Mouse (Mus musculus): ENCODE measurements around the gene Ampd2. TPM values are rescaled to one million over a fixed set of nuclear protein-coding genes. Genes with fewer than 3 reads are reported as not detected.
A peak's percentile ranks its signal among the peaks of the same experiment; 100 is the strongest.

Gene Ampd2
- total and polyA plus RNA-seq, 3 experiments, result 54.9 to 201 TPM; not detected in 1

DNA sequence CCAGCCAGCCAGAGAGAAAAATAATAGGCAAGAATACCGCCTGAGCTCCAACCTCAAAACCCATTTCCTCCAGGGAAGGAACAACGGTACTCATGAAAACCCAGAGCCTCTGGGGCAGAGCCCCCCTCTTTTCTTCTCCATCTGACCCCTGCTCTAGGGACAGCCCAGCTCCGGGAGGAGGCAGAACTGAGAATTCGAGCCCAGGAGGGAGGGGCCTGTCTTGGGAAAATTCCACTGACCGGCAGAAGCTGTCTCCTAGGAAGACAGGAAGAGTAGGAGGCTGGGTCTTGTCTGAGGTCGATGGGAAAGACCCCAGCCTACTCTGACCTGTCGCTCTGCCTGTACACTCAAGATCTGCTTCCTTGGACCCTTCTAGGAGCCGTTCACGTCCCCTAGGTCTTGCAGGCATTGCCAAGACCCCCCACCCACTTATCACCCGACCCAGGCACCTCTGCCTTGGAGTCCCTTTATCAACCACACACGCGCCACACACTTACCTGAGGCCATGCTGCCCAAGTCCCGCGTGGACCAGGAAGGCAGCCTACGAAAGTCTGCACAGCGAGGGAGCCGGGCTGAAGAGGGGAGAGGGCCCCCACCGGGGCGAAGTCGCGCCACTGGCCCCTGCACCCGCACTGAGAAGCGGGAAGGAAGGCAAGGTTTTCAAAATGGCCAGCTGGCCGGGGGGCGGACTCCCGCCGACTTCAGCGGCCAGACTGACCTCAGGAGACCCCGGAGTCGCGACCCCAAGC is 556 bp downstream of the Ampd2 start (continued):
- TF ChIP-seq ZMIZ1 (IDR thresholded peaks at IDR 0.05; ENCODE audit: low read depth, low read length), result peak; percentile 56
- no peak for TF ChIP-seq ZKSCAN1 (IDR thresholded peaks at IDR 0.05; ENCODE audit: low read depth, low read length)
- TF ChIP-seq GABPA (IDR thresholded peaks at IDR 0.05; ENCODE audit: low read depth, low read length), result no peak

DNA sequence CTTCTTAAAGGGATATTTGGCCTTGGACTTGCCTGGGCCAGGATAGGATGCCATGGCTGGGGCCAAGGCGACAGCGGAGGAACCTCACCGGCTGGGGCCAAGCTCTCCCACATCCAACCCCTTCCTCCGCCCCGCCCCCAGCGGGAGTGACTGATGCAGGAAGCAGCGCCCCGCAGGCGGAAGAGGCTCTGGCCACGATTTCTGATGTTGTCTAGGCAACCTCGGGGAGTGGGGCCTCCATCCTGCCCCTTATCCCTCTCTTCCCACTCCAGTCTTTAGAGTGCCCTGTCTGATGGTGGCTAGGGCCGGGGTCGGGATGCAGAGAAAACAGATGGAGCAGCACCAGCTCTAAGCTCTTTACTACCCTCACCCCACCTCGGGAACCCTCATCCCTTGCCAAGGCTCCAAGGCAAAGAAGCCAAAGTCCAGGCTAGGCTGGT is 1.1 kb downstream of the Ampd2 start:
- DNase-seq (ENCODE audit: low read depth, low spot score), result peak; percentile 93
- Histone ChIP-seq H3K4me1 (ENCODE audit: control insufficient read depth in 1 of 2, insufficient read depth in 2 of 2, low read length in 2 of 2) (peaks cover 12 to 34% of the 10 kb centered on the region in 2 experiments), H3K36me3 (ENCODE audit: control insufficient read depth in 1 of 2, insufficient read depth in 2 of 2, low read length in 2 of 2) (peaks cover 0 to 34% of the 10 kb centered on the region in 2 experiments; a peak in 2 of 4 replicates)
- TF ChIP-seq ZMIZ1 (IDR thresholded peaks at IDR 0.05; ENCODE audit: low read depth, low read length) (no peak), KAT2A (conservative IDR thresholded peaks at IDR 0.05; ENCODE audit: low read depth, low read length) (no peak), NELFE (IDR thresholded peaks at IDR 0.05; ENCODE audit: low read depth, low read length) (no peak; the same call in 1 of the 2 replicates), ZC3H11A (IDR thresholded peaks at IDR 0.05; ENCODE audit: low read depth, low read length) (no peak), MAZ (IDR thresholded peaks at IDR 0.05; ENCODE audit: low read depth, low read length) (peak; percentile 26; the same call in 1 of the 2 replicates), ETS1 (IDR thresholded peaks at IDR 0.05; ENCODE audit: low read depth, low read length) (no peak), MAX (IDR thresholded peaks at IDR 0.05; ENCODE audit: low read length) (no peak), MYC (IDR thresholded peaks at IDR 0.05; ENCODE audit: low read depth, low read length) (0 out of 2 replicates have a peak, but pooled peaks have one; percentile 19), CTCF (IDR thresholded peaks at IDR 0.05 in 2 of 3, conservative IDR thresholded peaks at IDR 0.05 in 1 of 3; ENCODE audit: control insufficient read depth in 1 of 3, insufficient read depth in 1 of 3, low read depth in 2 of 3, low read length in 3 of 3, poor library complexity in 1 of 3, severe bottlenecking in 1 of 3) (no peak), ZNF384 (IDR thresholded peaks at IDR 0.05; ENCODE audit: low read depth, low read length) (no peak), MYB (IDR thresholded peaks at IDR 0.05; ENCODE audit: low read depth, low read length) (no peak), TBP (IDR thresholded peaks at IDR 0.05; ENCODE audit: low read depth, low read length) (no peak), MXI1 (IDR thresholded peaks at IDR 0.05; ENCODE audit: low read depth, low read length) (peak; percentile 60; the same call in 1 of the 2 replicates), JUND (IDR thresholded peaks at IDR 0.05; ENCODE audit: low read depth, low read length) (no peak), TAL1 (IDR thresholded peaks at IDR 0.05; ENCODE audit: low read length) (no peak), CHD1 (IDR thresholded peaks at IDR 0.05; ENCODE audit: low read depth, low read length) (no peak), GABPA (IDR thresholded peaks at IDR 0.05; ENCODE audit: low read depth, low read length) (no peak), USF2 (IDR thresholded peaks at IDR 0.05; ENCODE audit: borderline replicate concordance in 1 of 2, insufficient read depth in 1 of 2, low read depth in 1 of 2, low read length in 2 of 2) (no peak), MEF2A (IDR thresholded peaks at IDR 0.05; ENCODE audit: extremely low read depth, insufficient replicate concordance, low read depth, low read length, poor library complexity, severe bottlenecking) (no peak), SMC3 (IDR thresholded peaks at IDR 0.05; ENCODE audit: low read depth, low read length) (no peak), ELF1 (IDR thresholded peaks at IDR 0.05; ENCODE audit: low read depth, low read length) (peak; percentile 94), USF1 (IDR thresholded peaks at IDR 0.05; ENCODE audit: low read depth, low read length) (no peak), RCOR1 (IDR thresholded peaks at IDR 0.05; ENCODE audit: low read depth, low read length) (no peak; the same call in 1 of the 2 replicates), CHD2 (IDR thresholded peaks at IDR 0.05; ENCODE audit: low read length) (no peak), GATA1 (IDR thresholded peaks at IDR 0.05; ENCODE audit: low read depth, low read length) (no peak), POLR2A (IDR thresholded peaks at IDR 0.05; ENCODE audit: control insufficient read depth in 1 of 2, insufficient read depth in 1 of 2, low read depth in 1 of 2, low read length in 2 of 2, poor library complexity in 1 of 2) (peak in 1 of 2 experiments; percentile 45; a peak in 1 of 4 replicates), EP300 (IDR thresholded peaks at IDR 0.05; ENCODE audit: low read depth in 1 of 2, low read length in 2 of 2) (no peak), HCFC1 (IDR thresholded peaks at IDR 0.05; ENCODE audit: low read depth, low read length) (peak; percentile 61; the same call in 1 of the 2 replicates), MAFK (IDR thresholded peaks at IDR 0.05; ENCODE audit: borderline replicate concordance, low read depth, low read length) (no peak), POLR2AphosphoS5 (IDR thresholded peaks at IDR 0.05; ENCODE audit: borderline replicate concordance, low read depth, low read length) (no peak), E2F4 (IDR thresholded peaks at IDR 0.05; ENCODE audit: borderline replicate concordance, low read depth, low read length) (no peak), BHLHE40 (IDR thresholded peaks at IDR 0.05; ENCODE audit: borderline replicate concordance, low read depth, low read length) (no peak)

More for the DNA sequence above, 1.1 kb downstream of the Ampd2 start:
- Histone ChIP-seq H3K9ac (ENCODE audit: control insufficient read depth, low read depth, low read length, poor library complexity, severe bottlenecking) (peak overlapping the region; percentile 92), H3K27me3 (ENCODE audit: control insufficient read depth in 1 of 2, insufficient read depth in 2 of 2, low read length in 2 of 2) (no peaks in the 10 kb centered on the region), H3K4me3 (ENCODE audit: control insufficient read depth in 1 of 2, insufficient read depth in 1 of 2, low read depth in 2 of 2, low read length in 2 of 2) (peak overlapping the region; percentile 81 to 89), H3K9me3 (replicated peaks; ENCODE audit: insufficient read depth, low read length) (no peaks in the 10 kb centered on the region), H3K27ac (ENCODE audit: control insufficient read depth, low read depth, low read length) (peak overlapping the region; percentile 71), H3K79me2 (ENCODE audit: control insufficient read depth, insufficient read depth, low read length, poor library complexity) (peaks cover 53% of the 10 kb centered on the region)
